Mouse (Mus musculus) forebrain, embryonic 11.5 days (tissue): Measurements from ENCODE around the gene Grb7. TPM values are rescaled to one million over a fixed set of nuclear protein-coding genes. Genes with fewer than 3 reads are reported as not detected.

Source experiments
- ATAC-seq: fragments of 200-750 bp; cut with Nextera tagmentation; replicated peaks from 2 replicates; pipeline ENCODE4 v1.8.0; 2017; ENCODE audit warnings: moderate TSS enrichment; ENCODE audit not compliant: low FRiP score
- DNase-seq: peaks from one replicate; pipeline ENCODE4 v3.0.0-alpha.2; 2017; ENCODE audit warnings: low spot score
- H3K27ac ChIP-seq: fragments of 300-500 bp; sonication (generic); 2 replicates; pipeline ENCODE4 v1.5.1; 2014; ENCODE audit warnings: low read depth, low read length
- H3K27me3 ChIP-seq: fragments of 300-500 bp; sonication (generic); 2 replicates; pipeline ENCODE4 v1.6.1; 2014; ENCODE audit warnings: mild to moderate bottlenecking, low read length, mixed read lengths; ENCODE audit not compliant: control insufficient read depth, insufficient read depth
- H3K36me3 ChIP-seq: fragments of 300-500 bp; sonication (generic); 2 replicates; pipeline ENCODE4 v1.6.1; 2014; ENCODE audit warnings: mild to moderate bottlenecking, low read length, moderate library complexity, mixed read lengths; ENCODE audit not compliant: control insufficient read depth, insufficient read depth
- H3K4me1 ChIP-seq: fragments of 300-500 bp; sonication (generic); replicated peaks from 2 replicates; pipeline ENCODE4 v1.6.1; 2014; ENCODE audit warnings: low read length, mixed read lengths; ENCODE audit not compliant: control insufficient read depth, insufficient read depth
- H3K4me2 ChIP-seq: fragments of 300-500 bp; sonication (generic); 2 replicates; pipeline ENCODE4 v1.6.1; 2014; ENCODE audit warnings: low read depth, mild to moderate bottlenecking, low read length, moderate library complexity, mixed read lengths; ENCODE audit not compliant: severe bottlenecking
- H3K4me3 ChIP-seq: fragments of 300-500 bp; sonication (generic); 2 replicates; pipeline ENCODE4 v1.5.1; 2014; ENCODE audit warnings: low read depth, low read length
- H3K9ac ChIP-seq: fragments of 300-500 bp; sonication (generic); 2 replicates; pipeline ENCODE4 v1.6.1; 2014; ENCODE audit warnings: low read length
- H3K9me3 ChIP-seq: fragments of 300-500 bp; sonication (generic); 2 replicates; pipeline ENCODE4 v1.6.1; 2016; ENCODE audit warnings: low read length, mixed read lengths; ENCODE audit not compliant: control insufficient read depth
- WGBS: fragments of 180-500 bp; shearing (Covaris S2); extraction: QIAGEN DNeasy Blood & Tissue Kit; methylation state at CpG from one replicate; pipeline ENCODE4 v1.1.7; 2014; 5-methylcytosine and 5-hydroxymethylcytosine counted together
- polyA plus RNA-seq: library from polyadenylated mRNA; unstranded; fragments of >200 nt; fragmentation: Nextera tagmentation; extraction: Ambion mirVana; gene quantifications from 2 replicates; pipeline ENCODE4 v1.2.1, GENCODE M21; 2014

Grb7 gene
- polyA plus RNA-seq, 1 experiment from 2014 or later = 1.9 TPM

- H3K27ac ChIP-seq = no peak overlapping the region
- no peaks in the 10 kb centered on the region for H3K36me3 ChIP-seq
- H3K4me3 ChIP-seq = no peak overlapping the region
- no peaks in the 10 kb centered on the region for H3K27me3 ChIP-seq
- no peak overlapping the region for H3K9ac ChIP-seq
- no peaks in the 10 kb centered on the region for H3K9me3 ChIP-seq
- no peak for ATAC-seq
- DNase-seq = no peak
- WGBS = 82% methylated on average over 13 of the region's 13 CpGs
- no peak overlapping the region for H3K4me2 ChIP-seq
- H3K4me1 ChIP-seq = no peaks in the 10 kb centered on the region
Measured at GRCm38 (mm10) chr11:98479026-98479939, 33.1 kb downstream of the Grb7 start.

GRCm38 (mm10) chr11:98479940-98480497, 33.8 kb downstream of the Grb7 start:
- DNase-seq (no peak), ATAC-seq (no peak)
- no peak overlapping the region for H3K4me3 ChIP-seq
- no peak overlapping the region for H3K4me2 ChIP-seq
- H3K36me3 ChIP-seq = no peaks in the 10 kb centered on the region
- H3K9ac ChIP-seq = no peak overlapping the region
- no peaks in the 10 kb centered on the region for H3K9me3 ChIP-seq
- no peak overlapping the region for H3K27ac ChIP-seq
- WGBS = 91% methylated on average over 12 of the region's 12 CpGs
- no peaks in the 10 kb centered on the region for H3K4me1 ChIP-seq
- no peaks in the 10 kb centered on the region for H3K27me3 ChIP-seq

- WGBS = 61% methylated on average over 6 of the region's 6 CpGs
- no peak overlapping the region for H3K9ac ChIP-seq
- no peak for ATAC-seq
- H3K27me3 ChIP-seq = no peaks in the 10 kb centered on the region
- no peak for DNase-seq
- H3K4me1 ChIP-seq = no peaks in the 10 kb centered on the region
- no peak overlapping the region for H3K4me2 ChIP-seq
- H3K9me3 ChIP-seq = no peaks in the 10 kb centered on the region
- H3K36me3 ChIP-seq = no peaks in the 10 kb centered on the region
- no peak overlapping the region for H3K27ac ChIP-seq
- H3K4me3 ChIP-seq = no peak overlapping the region
Measured at GRCm38 (mm10) chr11:98481231-98481630, 35.0 kb downstream of the Grb7 start.

GRCm38 (mm10) chr11:98482067-98482466, 35.9 kb downstream of the Grb7 start:
- ATAC-seq = no peak
- DNase-seq = no peak
- Histone ChIP-seq H3K27me3 (no peaks in the 10 kb centered on the region), H3K36me3 (no peaks in the 10 kb centered on the region), H3K4me3 (no peak overlapping the region), H3K9me3 (no peaks in the 10 kb centered on the region), H3K27ac (no peak overlapping the region), H3K4me1 (no peaks in the 10 kb centered on the region), H3K4me2 (no peak overlapping the region), H3K9ac (no peak overlapping the region)
- 84% methylated on average over 10 of the region's 10 CpGs for WGBS

- no peak overlapping the region for H3K4me2 ChIP-seq
- H3K4me3 ChIP-seq = no peak overlapping the region
- no peak for DNase-seq
- WGBS = 96% methylated on average over 2 of the region's 2 CpGs
- H3K9ac ChIP-seq = no peak overlapping the region
- no peaks in the 10 kb centered on the region for H3K9me3 ChIP-seq
- H3K27ac ChIP-seq = no peak overlapping the region
- H3K36me3 ChIP-seq = no peaks in the 10 kb centered on the region
- H3K4me1 ChIP-seq = no peaks in the 10 kb centered on the region
- ATAC-seq = no peak
- H3K27me3 ChIP-seq = no peaks in the 10 kb centered on the region
Measured at GRCm38 (mm10) chr11:98485749-98486148, 39.6 kb downstream of the Grb7 start.

- ATAC-seq (no peak), DNase-seq (no peak)
- Histone ChIP-seq H3K9ac (no peak overlapping the region), H3K27me3 (no peaks in the 10 kb centered on the region), H3K4me3 (no peak overlapping the region), H3K9me3 (no peaks in the 10 kb centered on the region), H3K27ac (no peak overlapping the region), H3K4me1 (no peaks in the 10 kb centered on the region), H3K36me3 (no peaks in the 10 kb centered on the region), H3K4me2 (no peak overlapping the region)
- 82% methylated on average over 5 of the region's 5 CpGs for WGBS
Measured at GRCm38 (mm10) chr11:98487526-98488040, 41.4 kb downstream of the Grb7 start.

GRCm38 (mm10) chr11:98488540-98489234, 42.5 kb downstream of the Grb7 start:
- H3K9me3 ChIP-seq = no peaks in the 10 kb centered on the region
- no peak for DNase-seq
- H3K36me3 ChIP-seq = no peaks in the 10 kb centered on the region
- H3K4me2 ChIP-seq = no peak overlapping the region
- no peak overlapping the region for H3K9ac ChIP-seq
- WGBS = 76% methylated on average over 20 of the region's 20 CpGs
- no peak for ATAC-seq
- H3K27ac ChIP-seq = no peak overlapping the region
- H3K27me3 ChIP-seq = no peaks in the 10 kb centered on the region
- H3K4me3 ChIP-seq = no peak overlapping the region
- H3K4me1 ChIP-seq = 0 out of 2 replicates have a peak, but pooled peaks cover 2% of the 10 kb centered on the region

GRCm38 (mm10) chr11:98491571-98491970, 45.4 kb downstream of the Grb7 start:
- H3K27me3 ChIP-seq = peaks cover 6% of the 10 kb centered on the region; the same call in 1 of the 2 replicates
- 0 out of 2 replicates have a peak, but pooled peaks cover 2% of the 10 kb centered on the region for H3K4me1 ChIP-seq
- H3K27ac ChIP-seq = no peak overlapping the region
- ATAC-seq = no peak
- DNase-seq = no peak
- no peaks in the 10 kb centered on the region for H3K36me3 ChIP-seq
- no peak overlapping the region for H3K4me3 ChIP-seq
- H3K9ac ChIP-seq = no peak overlapping the region
- H3K9me3 ChIP-seq = no peaks in the 10 kb centered on the region
- WGBS = 75% methylated on average over 7 of the region's 7 CpGs
- no peak overlapping the region for H3K4me2 ChIP-seq
